Mouse (Mus musculus) bone marrow macrophage, adult 2 months (primary cell): Measurements from ENCODE around the gene Mlkl. TPM values are rescaled to one million over a fixed set of nuclear protein-coding genes. Genes with fewer than 3 reads are reported as not detected.

Experiments used
- H3K27ac ChIP-seq: 2 replicates; pipeline ENCODE4 v1.5.1; 2012; ENCODE audit warnings: low read depth, low read length; ENCODE audit not compliant: insufficient read depth
- H3K4me1 ChIP-seq: 2 replicates; pipeline ENCODE4 v1.6.1; 2012; ENCODE audit warnings: low read length; ENCODE audit not compliant: control insufficient read depth, insufficient read depth
- H3K4me3 ChIP-seq: 2 replicates; pipeline ENCODE4 v1.5.1; 2012; ENCODE audit warnings: mild to moderate bottlenecking, low read length, moderate library complexity; ENCODE audit not compliant: insufficient read depth
- CTCF ChIP-seq: IDR thresholded peaks from 2 replicates; pipeline ENCODE4 v1.5.1; 2012; ENCODE audit warnings: low read depth, mild to moderate bottlenecking, low read length, moderate library complexity
- POLR2A ChIP-seq: IDR thresholded peaks from 2 replicates; pipeline ENCODE4 v1.6.1; 2012; ENCODE audit warnings: mild to moderate bottlenecking, low read depth, low read length, borderline replicate concordance
- polyA plus RNA-seq: library from polyadenylated mRNA; stranded (reverse); fragments of >200 nt; gene quantifications from 2 replicates; pipeline ENCODE4 v1.2.4, GENCODE M21; 2012; ENCODE audit not compliant: missing spikeins, insufficient read depth, insufficient read length

The Mlkl gene
- 15.9 and 21.2 TPM in 2 replicates for polyA plus RNA-seq

DNA sequence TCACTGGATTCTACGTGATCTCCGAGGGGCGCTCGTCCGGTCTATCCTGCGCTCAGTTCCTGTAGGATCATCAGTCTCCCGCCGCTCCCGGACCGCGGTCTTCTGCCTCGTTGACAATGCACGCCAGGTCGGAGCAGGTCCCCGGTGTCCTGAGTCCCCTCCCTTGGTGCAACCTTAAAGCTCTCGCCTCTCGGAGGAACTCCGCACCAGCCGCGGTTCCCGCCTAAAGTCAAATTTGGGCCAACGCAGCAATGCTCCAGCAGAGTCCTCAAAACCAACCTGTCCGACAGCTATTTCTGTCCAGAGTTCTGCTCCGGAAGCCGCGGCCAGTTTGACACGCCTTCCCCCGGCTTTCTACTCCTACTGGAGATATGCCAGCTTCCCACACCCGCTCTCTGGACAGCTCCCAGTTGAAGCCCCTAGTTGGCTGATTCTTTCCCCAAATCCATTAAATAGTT lies at the start of gene Mlkl:
Gene Mlkl (minus strand): TSS at position 288 of the 458 bp plus-strand sequence.
- H3K27ac ChIP-seq: peak within 1 kb of the TSS; percentile 84
- TF ChIP-seq POLR2A (no peak), CTCF (no peak)
- peaks cover 13% of the 10 kb centered on the region for H3K4me1 ChIP-seq
- peak within 1 kb of the TSS; percentile 71 for H3K4me3 ChIP-seq

DNA sequence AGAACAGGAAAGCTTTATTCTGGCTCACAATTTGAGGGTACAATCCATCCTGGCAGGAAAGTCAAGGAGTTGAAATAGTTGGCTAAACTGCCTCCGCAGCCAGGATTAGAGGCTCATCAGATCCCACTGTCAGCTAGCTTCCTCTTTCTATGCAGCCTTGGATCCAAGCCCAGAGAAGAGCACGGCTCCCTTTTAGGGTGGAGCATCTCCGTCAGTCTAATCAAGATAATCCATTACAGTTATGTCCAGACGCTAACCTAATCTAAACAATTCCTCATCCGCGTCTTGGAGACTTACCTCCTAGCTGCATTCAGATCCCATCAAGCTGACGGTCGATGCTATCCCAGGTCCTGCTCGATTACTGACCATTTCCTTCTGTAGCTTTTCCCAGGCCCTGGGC lies 47.9 kb upstream of the Mlkl start:
- H3K27ac ChIP-seq: no peak overlapping the region
- TF ChIP-seq POLR2A (no peak), CTCF (no peak)
- no peak overlapping the region for H3K4me3 ChIP-seq
- no peaks in the 10 kb centered on the region for H3K4me1 ChIP-seq

- H3K27ac ChIP-seq: no peak overlapping the region
- no peak overlapping the region for H3K4me3 ChIP-seq
- no peaks in the 10 kb centered on the region for H3K4me1 ChIP-seq
- TF ChIP-seq CTCF (no peak), POLR2A (no peak)
Observed at GRCm38 (mm10) chr8:111384628-111385027, 46.7 kb upstream of the Mlkl start.

DNA sequence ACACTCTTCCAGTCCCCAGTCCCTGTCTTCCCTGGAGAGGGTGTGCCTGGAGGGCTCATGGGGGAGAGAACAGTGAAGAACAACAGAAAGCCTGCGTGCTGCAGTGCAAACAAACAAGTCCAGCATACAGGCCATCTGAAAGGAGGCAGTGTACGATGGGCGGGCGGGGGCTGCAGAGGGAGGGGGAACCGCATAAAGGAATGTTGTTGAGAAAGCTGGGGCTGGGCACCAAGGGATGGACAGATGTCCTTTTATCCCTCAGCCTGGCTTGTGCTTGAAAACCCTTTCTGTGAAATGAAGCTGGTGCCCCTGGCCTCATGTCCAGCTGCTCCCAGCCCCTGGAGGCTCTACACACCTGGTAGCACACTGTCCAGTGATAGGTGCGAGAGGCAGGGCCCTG lies 37.2 kb upstream of the Mlkl start:
- Histone ChIP-seq H3K27ac (no peak overlapping the region), H3K4me3 (no peak overlapping the region), H3K4me1 (peaks cover 2% of the 10 kb centered on the region)
- TF ChIP-seq POLR2A (no peak), CTCF (no peak)

GRCm38 (mm10) chr8:111369711-111370110 lies 31.7 kb upstream of the Mlkl start:
- Histone ChIP-seq H3K4me1 (peaks cover 8% of the 10 kb centered on the region), H3K4me3 (no peak overlapping the region), H3K27ac (no peak overlapping the region)
- TF ChIP-seq POLR2A (no peak), CTCF (no peak)

DNA sequence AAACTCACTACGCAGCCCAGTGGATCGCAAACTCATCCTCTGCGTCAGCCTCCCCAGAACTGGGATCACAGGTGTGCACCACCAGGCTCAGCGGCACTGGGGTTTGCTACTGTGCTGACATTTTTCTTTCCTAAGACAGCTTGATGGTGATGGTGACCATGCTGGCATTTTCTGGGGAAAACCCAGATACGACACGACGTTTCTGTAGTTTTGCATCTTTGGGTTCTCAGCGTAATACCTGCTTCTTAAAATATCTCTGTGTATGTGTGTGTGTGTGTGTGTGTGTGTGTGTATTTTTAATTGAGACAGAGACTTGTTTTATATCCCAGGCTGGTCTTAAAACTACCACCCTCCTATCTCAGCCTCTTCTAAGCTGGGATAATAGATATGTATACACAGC lies 29.4 kb upstream of the Mlkl start:
- TF ChIP-seq POLR2A (no peak), CTCF (no peak)
- H3K4me1 ChIP-seq: peaks cover 8% of the 10 kb centered on the region
- no peak overlapping the region for H3K4me3 ChIP-seq
- H3K27ac ChIP-seq: no peak overlapping the region

GRCm38 (mm10) chr8:111366610-111367234 lies 28.7 kb upstream of the Mlkl start:
- Histone ChIP-seq H3K4me1 (peaks cover 8% of the 10 kb centered on the region), H3K27ac (no peak overlapping the region), H3K4me3 (no peak overlapping the region)
- TF ChIP-seq POLR2A (no peak), CTCF (no peak)

DNA sequence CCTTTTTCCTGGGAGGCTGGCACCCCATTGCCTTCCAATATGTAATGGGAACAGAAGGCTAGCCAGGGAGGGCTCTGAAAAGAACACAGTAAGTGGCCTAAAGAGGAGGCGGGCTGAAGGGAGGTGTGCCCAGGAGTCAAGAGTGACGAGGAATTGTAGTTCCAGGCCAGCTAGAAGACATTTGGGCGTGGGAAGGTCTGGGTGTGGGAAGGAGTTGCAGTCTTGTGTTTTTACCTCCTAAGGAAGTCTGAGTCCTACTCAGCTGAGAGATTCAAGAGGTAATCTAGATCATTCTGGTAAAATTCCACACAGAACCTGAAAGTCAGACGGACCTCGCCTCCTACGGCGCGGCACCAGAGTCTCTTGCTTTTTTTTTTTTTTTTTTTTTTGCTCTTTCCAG lies 25.5 kb upstream of the Mlkl start:
- TF ChIP-seq POLR2A: no peak
- TF ChIP-seq CTCF: no peak
- Histone ChIP-seq H3K4me3 (no peak overlapping the region), H3K27ac (no peak overlapping the region), H3K4me1 (no peaks in the 10 kb centered on the region)

GRCm38 (mm10) chr8:111360579-111361209 lies 22.7 kb upstream of the Mlkl start:
- H3K27ac ChIP-seq: no peak overlapping the region
- H3K4me3 ChIP-seq: no peak overlapping the region
- TF ChIP-seq CTCF (no peak), POLR2A (no peak)
- no peaks in the 10 kb centered on the region for H3K4me1 ChIP-seq

- no peak for TF ChIP-seq POLR2A
- TF ChIP-seq CTCF: no peak
- no peaks in the 10 kb centered on the region for H3K4me1 ChIP-seq
- H3K27ac ChIP-seq: no peak overlapping the region
- H3K4me3 ChIP-seq: no peak overlapping the region
Observed at GRCm38 (mm10) chr8:111359936-111360335, 22.0 kb upstream of the Mlkl start.

DNA sequence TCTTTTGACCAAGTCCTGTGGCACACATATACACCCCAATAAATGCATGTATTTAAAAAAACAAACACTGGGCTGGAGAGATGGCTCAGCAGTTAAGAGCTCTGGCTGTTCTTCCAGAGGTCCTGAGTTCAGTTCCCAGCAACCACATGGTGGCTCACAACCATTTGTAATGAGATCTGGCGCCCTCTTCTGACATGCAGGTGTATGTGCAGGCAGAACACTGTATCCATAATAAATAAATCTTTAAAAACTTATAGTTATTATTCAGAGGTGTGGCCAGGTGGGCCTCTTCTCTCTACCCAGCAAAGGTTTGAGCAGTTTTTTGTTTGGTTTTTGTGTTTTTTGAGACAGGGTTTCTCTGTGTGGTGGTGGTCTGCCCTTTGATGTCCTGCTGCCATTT lies 20.9 kb upstream of the Mlkl start:
- H3K4me1 ChIP-seq: no peaks in the 10 kb centered on the region

More for the DNA sequence above, 20.9 kb upstream of the Mlkl start:
- TF ChIP-seq POLR2A (no peak), CTCF (no peak)
- Histone ChIP-seq H3K4me3 (no peak overlapping the region), H3K27ac (no peak overlapping the region)
